Comparison of ENCODE assay signal across 8 mouse cellular contexts in genomic region chr16:86419458-86419857, GRCm38 (mm10).
DNase-seq lines count a peak whose midpoint lies in the region; TF ChIP-seq lines count a peak whose summit lies in the region.
"Not testable (repeated sequence)": the region's sequence is repeated elsewhere in the genome, so short reads cannot be mapped to it uniquely, and the experiment has no call there.

No protein-coding gene starts in this region.

- TF ChIP-seq EP300 in CH12.LX (IDR thresholded peaks at IDR 0.05; ENCODE audit: low read length), result not testable (repeated sequence)

- not testable (repeated sequence) for H3K9ac ChIP-seq in CH12.LX (ENCODE audit: insufficient read depth, low read depth)

- not testable (repeated sequence) for H3K4me1 ChIP-seq in CH12.LX (ENCODE audit: control insufficient read depth in 1 of 2, insufficient read depth in 2 of 2)

- dilution Hi-C loops in CH12.LX (cut with MboI; ENCODE audit: extremely low pct_ligation_motif_present, extremely low pct_unique_long_range_greater_than_20kb, low sequenced_read_pairs), result not testable (repeated sequence)

- TF ChIP-seq CTCF in CH12.LX (conservative IDR thresholded peaks at IDR 0.05 in 1 of 2, IDR thresholded peaks at IDR 0.05 in 1 of 2; ENCODE audit: low read depth in 2 of 2, low read length in 2 of 2), result peak; percentile 41 to 69; a peak in 3 of 4 replicates

- in situ Hi-C loops in CH12.LX (cut with MboI; ENCODE audit: low pct_ligation_motif_present, low pct_unique_long_range_greater_than_20kb, low sequenced_read_pairs), result loop anchor here (25.0 kb wide), 1 partner anchor 818 kb away; no protein-coding TSS in a partner anchor

- H3K9me3 ChIP-seq in CH12.LX (replicated peaks; ENCODE audit: low read length), result not testable (repeated sequence)

- H3K27ac ChIP-seq in CH12.LX (ENCODE audit: insufficient read depth, low read depth), result not testable (repeated sequence)

- H3K36me3 ChIP-seq in CH12.LX (replicated peaks in 1 of 2; ENCODE audit: control insufficient read depth in 1 of 2, insufficient read depth in 1 of 2, low read length in 1 of 2), result not testable (repeated sequence)

- intact Hi-C loops in left cerebral cortex, postnatal 10 days (cut with DNase I), result loop anchor here (1.0 to 5.0 kb wide), 2 partner anchors 463 to 612 kb away; no protein-coding TSS in a partner anchor

- not testable (repeated sequence) for TF ChIP-seq POLR2A in CH12.LX (IDR thresholded peaks at IDR 0.05; ENCODE audit: low read depth, low read length)

- not testable (repeated sequence) for H3K27me3 ChIP-seq in CH12.LX (replicated peaks)

- not testable (repeated sequence) for H3K79me2 ChIP-seq in CH12.LX (replicated peaks; ENCODE audit: control insufficient read depth, extremely low read depth, insufficient read depth, poor library complexity, severe bottlenecking)

- DNase-seq in CH12.LX (ENCODE audit: extremely low read depth), result peak; percentile 86
- peak; percentile 6 for DNase-seq in c-Kit-positive CD71-negative TER-119-negative erythroid progenitor cells, embryonic 14.5 days (ENCODE audit: low read depth)
- DNase-seq in fibroblast of lung, adult 2 months (ENCODE audit: low read depth), result peak; percentile 57
- DNase-seq in heart, adult 11 months, result peak; percentile 90
- DNase-seq in kidney, adult 8-10 months, result peak; percentile 42 to 83
- DNase-seq in left cerebral cortex, postnatal 10 days (ENCODE audit: extremely low spot score in 1 of 2, low spot score in 2 of 2), result peak; percentile 50 to 67
- DNase-seq in mesoderm, embryonic 11.5 days (ENCODE audit: low read depth, low spot score), result peak; percentile 67
- peak; percentile 72 to 86 for DNase-seq in right cerebral cortex, postnatal 10 days (ENCODE audit: low spot score in 2 of 2)

- H3K4me3 ChIP-seq in CH12.LX (replicated peaks in 1 of 3; ENCODE audit: low read depth in 2 of 3, low read length in 2 of 3, poor library complexity in 1 of 3), result not testable (repeated sequence)

- peak; percentile 78 for TF ChIP-seq RAD21 in CH12.LX (IDR thresholded peaks at IDR 0.05; ENCODE audit: low read depth, low read length)

- not testable (repeated sequence) for H3K4me2 ChIP-seq in CH12.LX (ENCODE audit: insufficient read depth, low read depth, poor library complexity, severe bottlenecking)

TF ChIP-seq in CH12.LX, 34 proteins besides CTCF, POLR2A, EP300 and RAD21:
- 0 out of 2 replicates have a peak, but pooled peaks have one; percentile 14 for TF ChIP-seq ZC3H11A (IDR thresholded peaks at IDR 0.05; ENCODE audit: low read depth, low read length)
- peak; percentile 81 for TF ChIP-seq SMC3 (IDR thresholded peaks at IDR 0.05; ENCODE audit: low read depth, low read length)

Comparison
In these comparisons a context has a peak if more than half of its experiments do, and no peak if none do; other contexts are left out.
1. DNase-seq: peak in every context shown above with its lines; median percentile 90 in heart, adult 11 months; 86 in CH12.LX; 79 in right cerebral cortex, postnatal 10 days; 67 in mesoderm, embryonic 11.5 days; 62 in kidney, adult 8-10 months; 58 in left cerebral cortex, postnatal 10 days; 57 in fibroblast of lung, adult 2 months; 6 in c-Kit-positive CD71-negative TER-119-negative erythroid progenitor cells, embryonic 14.5 days.